ENCODE assay signal across 1 mouse cellular context in the genomic region with DNA sequence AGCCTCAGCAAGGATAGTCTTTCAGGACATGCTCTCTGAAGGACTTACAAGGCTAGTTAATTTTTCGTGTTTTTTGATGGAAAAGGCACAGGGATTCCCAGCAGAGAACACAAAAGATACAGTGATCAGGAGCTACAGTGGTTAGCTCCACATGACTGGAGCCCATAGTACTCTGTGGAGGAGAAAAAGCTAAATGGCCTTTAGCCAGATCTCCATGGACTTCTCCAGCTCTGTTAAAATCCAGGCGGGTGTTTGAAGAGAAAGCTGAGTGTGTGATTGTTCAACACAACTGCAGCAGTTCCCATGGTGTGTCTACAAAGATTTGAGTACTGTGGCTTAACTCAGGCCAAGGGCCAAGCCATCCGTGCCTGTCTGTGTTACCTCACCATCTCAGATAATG.
TF ChIP-seq lines count a peak whose summit lies in the region.

No protein-coding gene starts in this region.

TF ChIP-seq in CH12.LX, 34 proteins besides CTCF, POLR2A, EP300 and RAD21 (continued from another document):
- TF ChIP-seq NELFE (IDR thresholded peaks at IDR 0.05; ENCODE audit: low read depth, low read length) = no peak
- no peak for TF ChIP-seq ZKSCAN1 (IDR thresholded peaks at IDR 0.05; ENCODE audit: borderline replicate concordance, low read depth, low read length)
